Mouse (Mus musculus) erythroblast, embryonic 14.5 days (primary cell): Measurements from ENCODE around the gene Pskh1. TPM values are rescaled to one million over a fixed set of nuclear protein-coding genes. Genes with fewer than 3 reads are reported as not detected.

Experiments
- H3K27me3 ChIP-seq: 2 replicates; pipeline ENCODE4 v1.6.1; 2012; ENCODE audit warnings: inconsistent platforms; ENCODE audit not compliant: control insufficient read depth
- H3K36me3 ChIP-seq: 2 replicates; pipeline ENCODE4 v1.6.1; 2012; ENCODE audit warnings: mild to moderate bottlenecking, inconsistent platforms; ENCODE audit not compliant: control insufficient read depth
- H3K4me1 ChIP-seq: 2 replicates; pipeline ENCODE4 v1.6.1; 2012; ENCODE audit warnings: inconsistent platforms; ENCODE audit not compliant: control insufficient read depth
- H3K4me3 ChIP-seq: replicated peaks from 2 replicates; pipeline ENCODE3; 2012; ENCODE audit warnings: moderate library complexity, mild to moderate bottlenecking, inconsistent platforms
- H3K9me3 ChIP-seq: 2 replicates; pipeline ENCODE4 v1.6.1; 2012; ENCODE audit warnings: low read length, inconsistent platforms, mixed read lengths; ENCODE audit not compliant: control insufficient read depth
- GATA1 ChIP-seq: IDR thresholded peaks from 2 replicates; pipeline ENCODE4 v1.6.1; 2012; ENCODE audit warnings: low read length, inconsistent platforms, mixed read lengths
- TAL1 ChIP-seq: IDR thresholded peaks from 3 replicates; pipeline ENCODE4 v1.6.1; 2012; ENCODE audit warnings: low read length, inconsistent platforms, mixed read lengths
- polyA plus RNA-seq: library from polyadenylated mRNA; stranded (reverse); fragments of >175 nt; gene quantifications from 2 replicates; pipeline ENCODE4 v1.2.3, GENCODE M21; 2012

The Pskh1 gene
- polyA plus RNA-seq, 1 experiment = 0.79 TPM

DNA sequence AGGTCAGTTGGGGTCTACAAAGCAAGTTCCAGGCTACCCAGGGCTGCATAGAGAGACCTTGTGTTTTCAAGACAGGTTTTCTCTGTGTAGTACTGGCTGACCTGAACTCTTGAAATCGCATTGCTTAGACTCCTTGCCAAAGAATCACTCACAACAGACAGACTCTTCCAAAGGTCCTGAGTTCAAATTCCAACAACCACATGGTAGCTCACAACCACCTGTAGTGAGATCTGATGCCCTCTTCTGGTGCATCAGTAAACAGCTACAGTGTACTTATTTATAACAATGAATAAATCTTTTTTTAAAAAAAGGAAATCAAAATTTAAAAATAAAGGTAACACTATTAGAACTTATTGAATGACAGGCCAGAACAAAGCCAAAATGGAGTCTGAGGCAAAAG is 80.9 kb downstream of the Pskh1 start:
- Histone ChIP-seq H3K9me3 (peaks cover 5% of the 10 kb centered on the region), H3K27me3 (peaks cover 9% of the 10 kb centered on the region), H3K36me3 (no peaks in the 10 kb centered on the region), H3K4me1 (peaks cover 17% of the 10 kb centered on the region), H3K4me3 (no peak overlapping the region)
- no peak for TF ChIP-seq GATA1
- no peak for TF ChIP-seq TAL1

Other genes starting within 250 kb of the Pskh1 start
- gene Carmil2, start 214.2 kb upstream of the Pskh1 start, polyA plus RNA-seq = 3.4 and 4.2 TPM in 2 replicates
- 3.8 and 4.5 TPM in 2 replicates for gene Acd, start 199.3 kb upstream of the Pskh1 start, polyA plus RNA-seq
- 0.73 and 0.78 TPM in 2 replicates for gene Pard6a, start 199.3 kb upstream of the Pskh1 start, polyA plus RNA-seq
- not detected in 2 replicates for gene 4933405L10Rik, start 192.8 kb upstream of the Pskh1 start, polyA plus RNA-seq
- 2.4 TPM in 2 replicates for gene Enkd1, start 192.2 kb upstream of the Pskh1 start, polyA plus RNA-seq
- gene Gfod2, start 141.8 kb upstream of the Pskh1 start, polyA plus RNA-seq = 0.24 and 0.41 TPM in 2 replicates
- 24.4 and 25.6 TPM in 2 replicates for gene Ranbp10, start 73.1 kb upstream of the Pskh1 start, polyA plus RNA-seq
- gene Tsnaxip1, start 72.7 kb upstream of the Pskh1 start, polyA plus RNA-seq = 0.02 TPM in 1 of 2 replicates, not detected in the other
- 7.1 and 9.1 TPM in 2 replicates for gene Cenpt, start 47.2 kb upstream of the Pskh1 start, polyA plus RNA-seq
- 2.8 and 3.4 TPM in 2 replicates for gene Thap11, start 45.3 kb upstream of the Pskh1 start, polyA plus RNA-seq
- gene Nutf2, start 39.9 kb upstream of the Pskh1 start, polyA plus RNA-seq = 8.1 and 9.1 TPM in 2 replicates
- gene Edc4, start 19.6 kb upstream of the Pskh1 start, polyA plus RNA-seq = 1.1 and 1.3 TPM in 2 replicates
- gene Nrn1l, start 6.9 kb upstream of the Pskh1 start, polyA plus RNA-seq = 0.27 and 0.39 TPM in 2 replicates
- not detected in 2 replicates for gene Ctrl, start 33.4 kb downstream of the Pskh1 start, polyA plus RNA-seq
- gene Psmb10, start 38.0 kb downstream of the Pskh1 start, polyA plus RNA-seq = 3.2 and 4.6 TPM in 2 replicates
- gene Lcat, start 42.9 kb downstream of the Pskh1 start, polyA plus RNA-seq = 0.33 and 0.36 TPM in 2 replicates
- gene Slc12a4, start 65.7 kb downstream of the Pskh1 start, polyA plus RNA-seq = 1.7 and 1.9 TPM in 2 replicates
- gene Dpep3, start 79.0 kb downstream of the Pskh1 start, polyA plus RNA-seq = not detected in 2 replicates
- 0.25 and 0.47 TPM in 2 replicates for gene Dus2, start 90.9 kb downstream of the Pskh1 start, polyA plus RNA-seq
- gene Dpep2nb, start 105.5 kb downstream of the Pskh1 start, polyA plus RNA-seq = not detected in 2 replicates
- 0.74 and 1.1 TPM in 2 replicates for gene Ddx28, start 111.4 kb downstream of the Pskh1 start, polyA plus RNA-seq
- 0.45 and 0.54 TPM in 2 replicates for gene Nfatc3, start 158.4 kb downstream of the Pskh1 start, polyA plus RNA-seq
- gene Esrp2, start 236.5 kb downstream of the Pskh1 start, polyA plus RNA-seq = 0.02 TPM in 1 of 2 replicates, not detected in the other
- 0.10 and 0.11 TPM in 2 replicates for gene Pla2g15, start 250.0 kb downstream of the Pskh1 start, polyA plus RNA-seq